Mouse (Mus musculus): ENCODE measurements at regions not wholly inside any gene's neighbourhood (a gene's known extent, or its start where the extent isn't known, plus 50 kb on each side); places are given as distances from the start of the nearest gene placed in this dataset.

GRCm38 (mm10) chr11:63562696-63563095, 359.4 kb downstream of the Hs3st3b1 start:
- TF ChIP-seq POLR2A (IDR thresholded peaks at IDR 0.05; ENCODE audit: low read depth, low read length) (no peak), CTCF (IDR thresholded peaks at IDR 0.05; ENCODE audit: extremely low read depth, insufficient read length, insufficient replicate concordance, low read depth, low read length) (no peak)

Measured in small intestine, adult 2 months (tissue).